ENCODE assay signal across 27 mouse cellular contexts in the genomic region with DNA sequence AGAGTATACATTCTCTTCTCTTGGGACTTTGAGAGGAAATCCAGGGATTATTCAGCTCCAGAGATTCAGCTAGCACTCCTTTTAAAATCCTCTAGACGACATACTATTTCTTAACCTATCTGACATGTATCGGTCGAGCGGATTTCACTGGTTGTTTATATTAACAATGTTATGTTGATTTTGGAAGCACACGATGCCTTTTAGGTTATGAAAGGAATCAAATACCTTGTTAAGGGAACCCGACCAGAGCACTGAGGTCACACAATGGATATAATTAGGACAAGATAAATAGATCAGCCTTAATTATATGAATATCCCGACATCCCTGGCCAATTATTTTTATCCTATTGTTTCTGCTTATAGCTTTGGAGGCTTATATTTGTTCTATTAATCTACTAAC.
"Had no signal": no experiment of that assay in that cellular context is flagged by ENCODE, and none has a peak within 500 bp of the region (broad histone marks: within the 10 kb centered on the region; RNA-seq: fewer than 3 reads in every experiment).

No protein-coding gene starts in this region.

- H3K9ac ChIP-seq: heart, embryonic 13.5 days; heart, embryonic 15.5 days; hindbrain, embryonic 13.5 days; hindbrain, embryonic 15.5 days; kidney, embryonic 15.5 days; limb, embryonic 13.5 days; limb, embryonic 15.5 days; liver, embryonic 12.5 days; liver, embryonic 14.5 days had no signal

- H3K9me3 ChIP-seq: heart, embryonic 13.5 days; heart, embryonic 15.5 days; hindbrain, embryonic 13.5 days; hindbrain, embryonic 15.5 days; kidney, embryonic 15.5 days; limb, embryonic 13.5 days; limb, embryonic 15.5 days; liver, embryonic 12.5 days had no signal

- H3K4me3 ChIP-seq: gastrocnemius, adult 2 months; heart, adult 2 months; heart, embryonic 13.5 days; heart, embryonic 15.5 days; hindbrain, embryonic 13.5 days; hindbrain, embryonic 15.5 days; kidney, embryonic 15.5 days; limb, embryonic 13.5 days; limb, embryonic 15.5 days; liver, embryonic 12.5 days had no signal

- H3K27me3 ChIP-seq: heart, embryonic 13.5 days; heart, embryonic 15.5 days; hindbrain, embryonic 13.5 days; hindbrain, embryonic 15.5 days; kidney, embryonic 15.5 days; limb, embryonic 13.5 days; limb, embryonic 15.5 days; liver, embryonic 12.5 days had no signal

- H3K36me3 ChIP-seq: heart, embryonic 13.5 days; heart, embryonic 15.5 days; hindbrain, embryonic 13.5 days; hindbrain, embryonic 15.5 days; kidney, embryonic 15.5 days; limb, embryonic 13.5 days; limb, embryonic 15.5 days; liver, embryonic 12.5 days had no signal

- ATAC-seq: hindbrain, postnatal 0 days; intestine, embryonic 16.5 days; liver, embryonic 12.5 days had no signal

- H3K4me2 ChIP-seq: heart, embryonic 11.5 days; heart, embryonic 13.5 days; heart, embryonic 15.5 days; hindbrain, embryonic 13.5 days; hindbrain, embryonic 15.5 days; kidney, embryonic 15.5 days; limb, embryonic 13.5 days; limb, embryonic 15.5 days; liver, embryonic 12.5 days had no signal

- DNase-seq: gastrocnemius, adult 2 months; gastrocnemius, postnatal 10 days; gastrocnemius, postnatal 25 days; heart, adult 11 months; heart, adult 2 months; heart, postnatal 14 days; heart, postnatal 36 days; kidney, adult 11 months; kidney, adult 2 months; kidney, adult 9 months; kidney, postnatal 14 days; kidney, postnatal 36 days; layer of hippocampus, adult 9-11 months; layer of hippocampus, postnatal 36 days; left cerebral cortex, postnatal 4 days had no signal

- H3K27ac ChIP-seq: gastrocnemius, adult 2 months; heart, adult 2 months; heart, embryonic 13.5 days; heart, embryonic 15.5 days; hindbrain, embryonic 13.5 days; hindbrain, embryonic 15.5 days; hindbrain, postnatal 0 days; kidney, embryonic 15.5 days; limb, embryonic 13.5 days; limb, embryonic 15.5 days; liver, embryonic 12.5 days; liver, embryonic 14.5 days had no signal

- H3K4me1 ChIP-seq: heart, embryonic 13.5 days; heart, embryonic 15.5 days; hindbrain, embryonic 13.5 days; hindbrain, embryonic 15.5 days; kidney, embryonic 15.5 days; limb, embryonic 13.5 days; limb, embryonic 15.5 days; liver, embryonic 12.5 days had no signal
